Mouse (Mus musculus) urinary bladder, adult 2 months (tissue): Measurements from ENCODE around the gene Man2a1. TPM values are rescaled to one million over a fixed set of nuclear protein-coding genes. Genes with fewer than 3 reads are reported as not detected.

ENCODE experiments used
- DNase-seq: peaks from one replicate; pipeline ENCODE4 v3.0.0; 2022; ENCODE audit warnings: low spot score
- polyA plus RNA-seq: library from polyadenylated mRNA; depleted of rRNA; stranded (reverse); fragments of >200 nt; gene quantifications from 2 replicates; pipeline ENCODE4 v1.2.3, GENCODE M21; 2012

Man2a1 gene
- polyA plus RNA-seq, 1 experiment, result 25.5 TPM

GRCm38 (mm10) chr17:64601751-64602578 is 1.4 kb downstream of the Man2a1 start:
- DNase-seq, result peak; percentile 51

- DNase-seq, result no peak
These were observed 2.6 kb downstream of the Man2a1 start for GRCm38 (mm10) chr17:64603134-64603533.

- DNase-seq, result no peak
These were observed 3.0 kb downstream of the Man2a1 start for GRCm38 (mm10) chr17:64603534-64603933.

GRCm38 (mm10) chr17:64604163-64604562 is 3.6 kb downstream of the Man2a1 start:
- no peak for DNase-seq

GRCm38 (mm10) chr17:64608228-64608627 is 7.7 kb downstream of the Man2a1 start:
- no peak for DNase-seq

GRCm38 (mm10) chr17:64608923-64609598 is 8.5 kb downstream of the Man2a1 start:
- DNase-seq, result no peak

GRCm38 (mm10) chr17:64609741-64610140 is 9.2 kb downstream of the Man2a1 start:
- DNase-seq, result no peak

GRCm38 (mm10) chr17:64611426-64611825 is 10.9 kb downstream of the Man2a1 start:
- DNase-seq, result no peak

- no peak for DNase-seq
These were observed 11.8 kb downstream of the Man2a1 start for GRCm38 (mm10) chr17:64612135-64612885.

GRCm38 (mm10) chr17:64612930-64613329 is 12.4 kb downstream of the Man2a1 start:
- no peak for DNase-seq

- no peak for DNase-seq
These were observed 12.8 kb downstream of the Man2a1 start for GRCm38 (mm10) chr17:64613351-64613750.

GRCm38 (mm10) chr17:64614804-64615203 is 14.3 kb downstream of the Man2a1 start:
- DNase-seq, result no peak

- DNase-seq, result no peak
These were observed 14.9 kb downstream of the Man2a1 start for GRCm38 (mm10) chr17:64615420-64615819.

- DNase-seq, result no peak
These were observed 15.7 kb downstream of the Man2a1 start for GRCm38 (mm10) chr17:64616259-64616658.

GRCm38 (mm10) chr17:64617838-64618237 is 17.3 kb downstream of the Man2a1 start:
- no peak for DNase-seq

- DNase-seq, result no peak
These were observed 18.5 kb downstream of the Man2a1 start for GRCm38 (mm10) chr17:64618996-64619395.

- no peak for DNase-seq
These were observed 19.6 kb downstream of the Man2a1 start for GRCm38 (mm10) chr17:64620135-64620534.

- DNase-seq, result no peak
These were observed 20.1 kb downstream of the Man2a1 start for GRCm38 (mm10) chr17:64620627-64621026.

GRCm38 (mm10) chr17:64621226-64621625 is 20.7 kb downstream of the Man2a1 start:
- no peak for DNase-seq

GRCm38 (mm10) chr17:64621649-64622351 is 21.3 kb downstream of the Man2a1 start:
- no peak for DNase-seq

GRCm38 (mm10) chr17:64622352-64622886 is 21.9 kb downstream of the Man2a1 start:
- DNase-seq, result no peak
